Mouse (Mus musculus) E14TG2a.4 (cell line): ENCODE results near the gene Spsb1.

Source experiments
- CTCF ChIP-seq: conservative IDR thresholded peaks from 2 replicates; pipeline ENCODE4 v1.5.1; 2014; ENCODE audit warnings: low read length
- POU5F1 ChIP-seq: IDR thresholded peaks from 2 replicates; pipeline ENCODE4 v1.6.1; 2014; ENCODE audit warnings: low read length, borderline replicate concordance

DNA sequence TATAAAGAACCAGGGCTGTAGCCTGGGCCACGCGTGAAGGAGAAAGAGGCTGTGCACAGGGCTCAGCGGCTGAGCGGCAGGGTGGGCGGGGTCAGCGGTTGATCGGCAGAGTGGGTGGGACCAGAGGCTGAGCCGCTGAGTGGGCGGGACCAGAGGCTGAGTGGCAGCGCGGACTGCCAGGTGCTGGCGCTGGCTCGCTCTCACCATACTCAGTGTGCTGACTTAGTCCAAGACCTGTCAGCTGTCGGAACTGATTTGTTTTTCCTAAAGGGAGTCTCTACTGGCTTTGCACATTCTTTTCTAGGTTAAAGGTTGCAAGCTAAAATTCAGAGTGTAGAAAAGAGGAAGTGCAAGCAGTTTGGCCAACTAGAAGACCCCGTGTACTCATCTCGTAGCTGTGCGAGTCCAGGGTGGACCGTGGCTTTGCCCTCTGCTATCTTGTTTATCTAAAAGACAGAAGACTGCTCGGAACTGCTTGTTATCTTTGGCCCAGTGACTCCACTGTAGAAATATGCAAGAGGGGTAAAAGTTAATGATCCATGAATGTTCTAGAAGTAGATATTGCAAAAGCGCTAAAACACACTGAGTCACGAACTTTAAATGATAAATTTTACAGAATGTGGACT, 34.2 kb upstream of the Spsb1 start:
- TF ChIP-seq POU5F1 (no peak), CTCF (no peak)
